Mouse (Mus musculus) ES-Bruce4 (cell line): ENCODE results near the gene Baiap2l1.

Source experiments
- CTCF ChIP-seq: IDR thresholded peaks from one replicate; pipeline ENCODE4 v1.8.1; 2011; ENCODE audit warnings: low read depth, low read length
- EP300 ChIP-seq: IDR thresholded peaks from 2 replicates; pipeline ENCODE4 v1.6.1; 2011; ENCODE audit warnings: low read depth, low read length; ENCODE audit not compliant: insufficient read depth

GRCm38 (mm10) chr5:144282470-144283260, 75.2 kb downstream of the Baiap2l1 start:
- TF ChIP-seq CTCF (no peak), EP300 (no peak)
